7 mouse cellular contexts compared by ENCODE assay signal in genomic region chr6:83101316-83101687, GRCm38 (mm10). TPM values are rescaled to one million over a fixed set of nuclear protein-coding genes. Genes with fewer than 3 reads are reported as not detected.
A peak's percentile ranks its signal among the peaks of the same experiment; 100 is the strongest.
DNase-seq lines count a peak whose midpoint lies in the region; ATAC-seq lines count a peak whose summit lies in the region.

Ccdc142 (plus strand) TSS chr6:83101601.
Gm42688 (plus strand) TSS chr6:83101617.

- DNase-seq in adrenal gland, postnatal 14 days = peak; percentile 94
- peak; percentile 87 for DNase-seq in embryo, embryonic 9.5 days (ENCODE audit: extremely low spot score)
- peak; percentile 81 to 83 for DNase-seq in gastrocnemius, postnatal 36 days
- DNase-seq in left cerebral cortex, postnatal 14 days (ENCODE audit: low spot score in 2 of 2) = peak; percentile 89 to 92
- DNase-seq in right cerebral cortex, postnatal 36 days (ENCODE audit: low spot score in 2 of 2) = peak; percentile 89

- H3K4me2 ChIP-seq in intestine, embryonic 15.5 days (replicated peaks) = peak within 1 kb of the TSS; percentile 100

- under 1% methylated on average over 25 of the region's 25 CpGs for whole genome bisulfite sequencing in intestine, embryonic 15.5 days

- H3K27ac ChIP-seq in intestine, embryonic 15.5 days = peak within 1 kb of the TSS; percentile 86

- H3K9me3 ChIP-seq in intestine, embryonic 15.5 days = no peaks in the 10 kb centered on the region

- H3K9ac ChIP-seq in intestine, embryonic 15.5 days = peak within 1 kb of the TSS; percentile 88

- peak within 1 kb of the TSS; percentile 72 for H3K4me3 ChIP-seq in intestine, embryonic 15.5 days (replicated peaks)

- intact Hi-C loops in gastrocnemius, postnatal 36 days (cut with DNase I) = loop anchor here (2.0 kb wide), 1 partner anchor 105 kb away; no protein-coding TSS in a partner anchor
- intact Hi-C loops in left cerebral cortex, postnatal 14 days (cut with DNase I) = loop anchor here (1.0 kb wide), 2 partner anchors 47 to 105 kb away; partner anchors contain the start of gene Aup1

- no peaks in the 10 kb centered on the region for H3K36me3 ChIP-seq in intestine, embryonic 15.5 days

- H3K27me3 ChIP-seq in intestine, embryonic 15.5 days (replicated peaks) = no peaks in the 10 kb centered on the region

- peak; percentile 89 for ATAC-seq in intestine, embryonic 15.5 days
- ATAC-seq in megakaryocyte-erythroid progenitor cell, adult 5-6 weeks (replicated peaks; ENCODE audit: low FRiP score, low TSS enrichment, poor library complexity, severe bottlenecking) = peak; percentile 86

- H3K4me1 ChIP-seq in intestine, embryonic 15.5 days (replicated peaks) = peaks cover 16% of the 10 kb centered on the region

RNA-seq across cellular contexts. Expression of gene Ccdc142, which starts in this region (rescaled TPM):
- 3.1 and 6.0 TPM in 2 replicates for total RNA-seq in adrenal gland, postnatal 14 days (2021)
- total RNA-seq in gastrocnemius, postnatal 36 days (2021) = 1 to 10 TPM; 1.2 to 3.1 TPM
- polyA plus RNA-seq in intestine, embryonic 15.5 days (2015; fragmentation: Nextera tagmentation; extraction: Ambion mirVana) = 2.6 and 3.5 TPM in 2 replicates
- 1 to 10 TPM; 3.5 to 4.9 TPM for total RNA-seq in left cerebral cortex, postnatal 14 days (2021)
- total RNA-seq in megakaryocyte-erythroid progenitor cell, adult 5-6 weeks (2014; fragmentation: Nextera tagmentation) = 11.3 and 11.7 TPM in 2 replicates
- total RNA-seq in megakaryocyte-erythroid progenitor cell, adult 5-6 weeks (2017) = 0.38 and 13.3 TPM in 2 replicates

RNA-seq across cellular contexts. Expression of gene Gm42688, which starts in this region (rescaled TPM):
- total RNA-seq in adrenal gland, postnatal 14 days (2021) = 4.1 and 5.3 TPM in 2 replicates
- 1 to 10 TPM in 1 of 2 experiments, under 1 TPM in 1; 0.69 to 1.0 TPM for total RNA-seq in gastrocnemius, postnatal 36 days (2021)
- 2.3 and 2.4 TPM in 2 replicates for polyA plus RNA-seq in intestine, embryonic 15.5 days (2015; fragmentation: Nextera tagmentation; extraction: Ambion mirVana)
- 1 to 10 TPM; 4.1 to 5.5 TPM for total RNA-seq in left cerebral cortex, postnatal 14 days (2021)
- 7.7 and 8.3 TPM in 2 replicates for total RNA-seq in megakaryocyte-erythroid progenitor cell, adult 5-6 weeks (2014; fragmentation: Nextera tagmentation)
- 3.0 and 5.4 TPM in 2 replicates for total RNA-seq in megakaryocyte-erythroid progenitor cell, adult 5-6 weeks (2017)

Comparison
In these comparisons a context has a peak if more than half of its experiments do, and no peak if none do; other contexts are left out.
1. Peak in every context shown above with its lines: DNase-seq, ATAC-seq, H3K4me3 ChIP-seq and H3K27ac ChIP-seq.